Mouse (Mus musculus): ENCODE measurements around the gene Foxj1.

GRCm38 (mm10) chr11:116362015-116362414, 26.8 kb upstream of the Foxj1 start:
- TF ChIP-seq GATA1 (IDR thresholded peaks at IDR 0.05; ENCODE audit: low read length) (no peak), TAL1 (IDR thresholded peaks at IDR 0.05; ENCODE audit: low read length) (no peak)

Measured in erythroblast, embryonic 14.5 days (primary cell).